Mouse (Mus musculus): Measurements from ENCODE around the gene Ppan. TPM values are rescaled to one million over a fixed set of nuclear protein-coding genes. Genes with fewer than 3 reads are reported as not detected.

Gene Ppan
- polyA plus RNA-seq, 1 experiment from 2014 or later = 50.5 TPM

GRCm38 (mm10) chr9:20870211-20871173 lies 17.5 kb upstream of the Ppan start:
- no peaks in the 10 kb centered on the region for H3K36me3 ChIP-seq (replicated peaks)
- no peak overlapping the region for H3K9ac ChIP-seq
- WGBS = 75% methylated on average over 12 of the region's 12 CpGs
- H3K4me3 ChIP-seq = no peak overlapping the region
- H3K27me3 ChIP-seq (replicated peaks) = peaks cover 36% of the 10 kb centered on the region
- no peak for ATAC-seq (replicated peaks)
- no peaks in the 10 kb centered on the region for H3K9me3 ChIP-seq
- no peak overlapping the region for H3K27ac ChIP-seq
- peaks cover 3% of the 10 kb centered on the region; the same call in 1 of the 2 replicates for H3K4me1 ChIP-seq
- H3K4me2 ChIP-seq = no peak overlapping the region

GRCm38 (mm10) chr9:20872991-20873390 lies 15.0 kb upstream of the Ppan start:
- Histone ChIP-seq H3K4me2 (no peak overlapping the region), H3K27ac (no peak overlapping the region), H3K9me3 (no peaks in the 10 kb centered on the region), H3K4me3 (no peak overlapping the region), H3K36me3 (replicated peaks) (no peaks in the 10 kb centered on the region), H3K27me3 (replicated peaks) (peaks cover 24% of the 10 kb centered on the region), H3K4me1 (peaks cover 18% of the 10 kb centered on the region), H3K9ac (no peak overlapping the region)
- no peak for ATAC-seq (replicated peaks)
- WGBS = 88% methylated on average over 10 of the region's 10 CpGs

- Histone ChIP-seq H3K27ac (no peak overlapping the region), H3K36me3 (replicated peaks) (no peaks in the 10 kb centered on the region), H3K4me2 (no peak overlapping the region), H3K27me3 (replicated peaks) (peaks cover 21% of the 10 kb centered on the region), H3K9ac (no peak overlapping the region), H3K9me3 (no peaks in the 10 kb centered on the region), H3K4me1 (peaks cover 18% of the 10 kb centered on the region), H3K4me3 (no peak overlapping the region)
- 90% methylated on average over 12 of the region's 12 CpGs for WGBS
- no peak for ATAC-seq (replicated peaks)
Measured at GRCm38 (mm10) chr9:20873521-20873920, 14.5 kb upstream of the Ppan start.

- Histone ChIP-seq H3K27ac (no peak overlapping the region), H3K4me2 (no peak overlapping the region), H3K4me1 (peaks cover 20% of the 10 kb centered on the region), H3K9me3 (no peaks in the 10 kb centered on the region), H3K4me3 (no peak overlapping the region), H3K27me3 (replicated peaks) (peaks cover 5% of the 10 kb centered on the region; the same call in 1 of the 2 replicates), H3K36me3 (replicated peaks) (no peaks in the 10 kb centered on the region), H3K9ac (no peak overlapping the region)
- no peak for ATAC-seq (replicated peaks)
- 69% methylated on average over 23 of the region's 23 CpGs for WGBS
Measured at GRCm38 (mm10) chr9:20875021-20875790, 12.8 kb upstream of the Ppan start.

GRCm38 (mm10) chr9:20876318-20877117 lies 11.5 kb upstream of the Ppan start:
- Histone ChIP-seq H3K9ac (no peak overlapping the region), H3K36me3 (replicated peaks) (no peaks in the 10 kb centered on the region), H3K4me3 (no peak overlapping the region), H3K4me2 (no peak overlapping the region), H3K27ac (no peak overlapping the region), H3K4me1 (peaks cover 20% of the 10 kb centered on the region), H3K9me3 (no peaks in the 10 kb centered on the region), H3K27me3 (replicated peaks) (no peaks in the 10 kb centered on the region)
- ATAC-seq (replicated peaks) = no peak
- 76% methylated on average over 8 of the region's 9 CpGs for WGBS

GRCm38 (mm10) chr9:20877118-20878040 lies 10.6 kb upstream of the Ppan start:
- Histone ChIP-seq H3K27me3 (replicated peaks) (no peaks in the 10 kb centered on the region), H3K36me3 (replicated peaks) (no peaks in the 10 kb centered on the region), H3K4me1 (peaks cover 20% of the 10 kb centered on the region), H3K4me2 (peak overlapping the region; percentile 72), H3K9me3 (no peaks in the 10 kb centered on the region), H3K27ac (peak overlapping the region; percentile 92), H3K4me3 (peak overlapping the region; percentile 45), H3K9ac (peak overlapping the region; percentile 34)
- WGBS = 36% methylated on average over 14 of the region's 14 CpGs
- peak; percentile 31 for ATAC-seq (replicated peaks)

GRCm38 (mm10) chr9:20878041-20878709 lies 9.8 kb upstream of the Ppan start:
- peak; percentile 94 for ATAC-seq (replicated peaks)
- Histone ChIP-seq H3K4me2 (peak overlapping the region; percentile 72), H3K4me3 (peak overlapping the region; percentile 45), H3K9ac (peak overlapping the region; percentile 62), H3K4me1 (peaks cover 20% of the 10 kb centered on the region), H3K27me3 (replicated peaks) (no peaks in the 10 kb centered on the region), H3K36me3 (replicated peaks) (no peaks in the 10 kb centered on the region), H3K9me3 (no peaks in the 10 kb centered on the region), H3K27ac (peak overlapping the region; percentile 92)
- under 1% methylated on average over 69 of the region's 69 CpGs for WGBS

GRCm38 (mm10) chr9:20878710-20879065 lies 9.3 kb upstream of the Ppan start:
- no peaks in the 10 kb centered on the region for H3K9me3 ChIP-seq
- peak overlapping the region; percentile 62 for H3K9ac ChIP-seq
- H3K4me2 ChIP-seq = peak overlapping the region; percentile 72
- peak overlapping the region; percentile 92 for H3K27ac ChIP-seq
- no peaks in the 10 kb centered on the region for H3K27me3 ChIP-seq (replicated peaks)
- peak overlapping the region; percentile 45 for H3K4me3 ChIP-seq
- no peak; the same call in none of the 2 replicates for ATAC-seq (replicated peaks)
- H3K4me1 ChIP-seq = peaks cover 20% of the 10 kb centered on the region
- WGBS = 19% methylated on average over 10 of the region's 10 CpGs
- H3K36me3 ChIP-seq (replicated peaks) = no peaks in the 10 kb centered on the region

- peak within 1 kb of the TSS; percentile 45 for H3K4me3 ChIP-seq
- no peaks in the 10 kb centered on the region for H3K9me3 ChIP-seq
- no peak; the same call in 1 of the 2 replicates for ATAC-seq (replicated peaks)
- H3K36me3 ChIP-seq (replicated peaks) = no peaks in the 10 kb centered on the region
- peak within 1 kb of the TSS; percentile 92 for H3K27ac ChIP-seq
- WGBS = 88% methylated on average over 13 of the region's 13 CpGs
- H3K9ac ChIP-seq = peak within 1 kb of the TSS; percentile 62
- H3K4me2 ChIP-seq = peak within 1 kb of the TSS; percentile 72
- H3K27me3 ChIP-seq (replicated peaks) = no peaks in the 10 kb centered on the region
- peaks cover 20% of the 10 kb centered on the region for H3K4me1 ChIP-seq
Measured at GRCm38 (mm10) chr9:20879097-20879792, 8.7 kb upstream of the Ppan start, which contains the start of gene Angptl6. Gene Angptl6 (minus strand): TSS chr9:20879727.

- Histone ChIP-seq H3K27me3 (replicated peaks) (no peaks in the 10 kb centered on the region), H3K36me3 (replicated peaks) (peaks cover 14% of the 10 kb centered on the region), H3K4me1 (peaks cover 16% of the 10 kb centered on the region), H3K9me3 (no peaks in the 10 kb centered on the region), H3K27ac (no peak overlapping the region), H3K9ac (no peak overlapping the region), H3K4me2 (no peak overlapping the region), H3K4me3 (no peak overlapping the region)
- 98% methylated on average over 2 of the region's 2 CpGs for WGBS
- no peak for ATAC-seq (replicated peaks)
Measured at GRCm38 (mm10) chr9:20886563-20886962, 1.4 kb upstream of the Ppan start.

Data from midbrain, embryonic 15.5 days (tissue).